Mouse (Mus musculus): ENCODE data around the gene Cdc20.

The Cdc20 gene

DNA sequence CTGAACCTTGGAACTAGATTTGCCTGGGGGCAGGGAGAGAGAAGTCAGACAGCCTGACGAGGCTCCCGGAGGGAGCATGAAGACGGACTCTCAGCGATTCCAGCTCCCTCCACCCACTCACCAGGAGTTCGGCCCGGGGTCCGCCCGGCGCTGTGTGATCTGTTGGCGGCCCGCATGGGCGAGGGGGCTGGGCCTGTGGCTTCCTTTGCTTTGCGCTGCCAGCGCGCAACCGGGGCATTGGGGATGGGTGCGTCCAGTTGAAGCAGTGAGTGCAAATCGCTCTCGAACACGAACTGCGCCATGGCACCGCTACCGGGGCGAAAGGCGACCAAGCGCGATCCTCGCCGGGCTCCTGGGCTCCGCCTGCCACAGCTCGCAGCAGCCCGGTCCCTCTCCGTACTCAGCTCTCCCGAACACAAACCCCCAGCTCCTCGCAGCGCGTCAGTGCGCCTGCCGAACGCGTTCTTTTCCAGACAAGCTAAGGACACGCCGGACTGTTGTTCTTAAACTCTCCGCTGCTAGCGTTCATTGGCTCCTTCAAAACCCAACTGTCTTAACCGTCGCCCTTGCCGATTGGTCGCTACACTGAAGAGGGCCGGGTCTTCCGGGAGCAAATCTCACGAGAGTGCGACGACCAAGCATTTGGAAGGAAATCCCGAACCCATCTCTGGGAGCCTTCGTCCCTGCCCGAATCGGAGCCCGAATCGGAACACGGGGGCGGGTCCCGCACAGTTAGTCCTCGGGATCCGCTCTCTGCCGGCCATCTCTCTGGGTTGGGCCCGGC lies at the start of gene Cdc20:
Cdc20 (minus strand) TSS at position 533 of the 784 bp plus-strand sequence.
- peak; percentile 86 for DNase-seq (ENCODE audit: low spot score)

DNA sequence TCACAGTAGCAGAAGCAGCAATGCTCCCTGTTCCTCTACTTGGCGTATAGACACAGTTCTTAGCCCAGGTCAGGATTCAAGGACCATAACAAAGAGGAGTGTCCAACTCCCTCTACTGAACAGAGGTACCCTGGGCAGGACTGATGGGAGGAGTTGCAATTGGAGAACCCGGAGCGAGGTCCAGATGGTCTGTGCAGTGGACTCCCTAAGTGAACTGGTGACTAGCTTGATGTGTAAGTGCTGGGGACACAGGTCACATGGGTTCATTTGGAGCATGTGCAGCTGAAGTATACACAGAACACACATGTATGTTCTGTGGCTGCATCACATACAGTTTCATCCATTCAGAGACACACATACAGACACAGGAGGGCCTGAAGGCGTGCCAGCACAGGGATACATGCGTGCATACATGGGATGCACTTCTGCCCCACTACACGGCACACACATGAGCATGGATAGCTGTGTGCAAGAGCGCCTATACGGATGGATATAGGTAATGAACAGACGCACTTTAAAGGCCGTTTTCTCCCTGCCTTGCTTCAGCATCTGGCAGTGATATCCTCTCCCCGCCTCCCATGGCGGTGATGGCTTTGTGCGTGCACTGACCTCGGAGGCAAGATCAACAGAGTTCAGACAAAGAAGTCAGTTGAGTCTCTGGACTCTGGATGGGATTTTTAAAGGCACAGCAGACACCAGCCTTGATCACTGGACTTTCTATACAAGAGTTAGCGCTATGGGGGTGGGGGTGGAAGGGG lies 39.8 kb upstream of the Cdc20 start:
- DNase-seq (ENCODE audit: low spot score): no peak

DNA sequence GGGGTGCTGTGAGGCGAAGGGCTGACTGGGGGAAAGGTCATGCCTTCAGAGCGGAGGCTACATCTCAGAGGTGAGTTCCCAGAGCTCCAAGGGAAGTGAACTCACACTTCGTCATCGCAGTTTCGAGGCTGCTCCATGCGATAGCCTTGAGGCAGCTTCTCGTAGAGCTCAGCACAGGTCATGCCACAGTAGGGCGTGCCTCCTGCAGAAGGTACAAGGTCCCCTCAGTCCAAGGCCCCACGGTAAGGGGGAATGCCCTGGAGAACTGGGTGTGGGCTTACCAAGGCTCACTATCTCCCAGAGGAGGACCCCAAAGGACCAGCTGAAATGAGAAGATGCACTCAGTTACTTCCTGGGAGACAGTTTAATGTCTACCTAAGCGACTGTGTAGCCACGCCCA lies 35.5 kb upstream of the Cdc20 start:
- no peak for DNase-seq (ENCODE audit: low spot score)

DNA sequence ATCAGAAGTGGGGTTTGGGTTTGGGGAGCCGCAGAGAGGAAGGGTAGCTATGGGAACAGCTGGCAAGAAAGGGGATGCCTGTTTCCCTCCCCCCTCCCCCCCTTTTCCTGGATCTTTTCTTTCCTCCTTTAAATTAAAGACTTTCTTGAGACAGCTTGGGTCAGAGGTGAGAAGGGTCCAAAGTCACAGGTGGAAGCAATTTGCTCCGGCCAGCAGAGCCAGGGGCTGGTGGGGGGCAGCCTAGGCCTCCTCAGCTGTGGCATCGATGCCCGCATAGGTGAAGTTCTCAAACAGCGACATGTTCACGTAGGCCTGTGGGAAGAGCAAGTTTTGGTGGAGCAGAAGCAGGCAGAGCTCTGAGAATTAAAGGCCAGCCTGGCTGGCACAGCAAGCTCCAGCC lies 34.1 kb upstream of the Cdc20 start:
- DNase-seq (ENCODE audit: low spot score): no peak

DNA sequence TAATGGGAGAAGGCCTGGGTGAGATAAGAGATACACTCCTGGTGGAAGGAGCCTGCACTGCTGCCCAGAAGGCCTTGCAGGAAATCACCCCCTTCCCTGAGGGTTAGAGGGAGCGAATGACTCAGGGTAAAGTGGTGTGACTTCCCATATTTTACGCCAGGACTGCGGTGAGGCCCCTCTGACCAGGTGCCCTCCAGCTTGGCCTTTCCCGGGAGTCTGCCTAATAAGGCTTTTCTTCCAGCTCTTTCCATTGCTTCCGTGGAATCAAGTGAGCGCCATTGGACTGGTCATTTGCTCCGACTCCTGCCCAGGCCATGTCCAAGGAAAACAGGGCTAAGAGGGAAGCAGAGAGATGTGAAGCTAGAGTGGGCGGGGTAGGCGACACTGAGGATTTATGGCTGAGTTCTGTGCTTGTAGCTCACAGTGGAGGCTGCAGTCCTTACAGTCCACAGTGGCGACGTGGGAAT lies 28.6 kb upstream of the Cdc20 start:
- DNase-seq (ENCODE audit: low spot score): no peak

DNA sequence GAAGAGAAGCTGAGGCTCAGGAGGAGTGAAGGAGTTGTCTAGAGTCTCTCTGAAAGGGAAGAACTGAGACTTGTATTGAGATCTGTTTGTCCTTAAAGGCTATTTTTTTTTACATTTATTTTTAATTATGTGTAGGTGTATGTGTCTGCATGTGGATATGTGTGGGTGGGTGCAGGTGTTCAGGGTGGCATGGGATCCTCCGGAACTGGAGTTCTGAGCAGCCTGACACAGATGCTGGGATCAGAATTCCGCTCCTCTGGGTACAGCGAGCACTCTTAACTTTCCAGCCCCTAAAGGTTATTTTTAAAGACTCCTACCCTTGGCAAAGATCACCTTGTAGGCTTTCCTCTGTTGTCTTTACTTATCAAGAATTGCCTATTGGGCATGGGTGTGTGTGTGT lies 27.8 kb upstream of the Cdc20 start:
- DNase-seq (ENCODE audit: low spot score): no peak

DNA sequence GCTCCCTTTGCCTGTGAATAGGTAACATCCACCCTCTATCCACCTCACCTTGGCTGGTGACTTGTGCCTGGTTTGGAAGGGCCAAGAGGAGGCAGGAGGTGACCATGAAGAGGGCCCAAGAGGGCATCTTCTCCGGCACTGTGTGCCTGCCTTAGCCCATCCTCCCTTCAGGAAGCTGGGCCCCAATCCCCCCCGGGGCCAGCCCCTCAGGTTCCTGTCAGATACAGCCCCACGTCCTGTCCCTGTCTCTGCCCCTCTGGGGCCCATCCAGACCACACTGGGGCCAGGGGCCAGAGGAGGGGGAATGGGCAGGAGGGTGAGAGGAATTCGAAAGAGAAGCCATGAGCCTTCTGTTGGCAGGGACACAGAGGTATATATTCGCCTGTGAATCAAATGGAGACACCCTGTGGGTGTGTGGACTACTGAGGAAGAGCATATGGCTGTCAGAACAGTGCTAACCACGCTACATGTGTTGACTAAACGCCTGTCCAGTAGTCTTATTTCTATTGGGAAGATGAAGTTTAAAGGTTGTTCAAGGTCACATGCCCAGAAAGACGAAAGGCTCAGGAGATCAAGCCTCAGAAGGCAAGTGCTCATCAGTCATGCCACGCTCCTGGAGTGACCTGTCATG lies 20.3 kb upstream of the Cdc20 start, which contains the start of gene Mpl:
Mpl (minus strand) TSS at position 169 of the 631 bp plus-strand sequence.
- DNase-seq (ENCODE audit: low spot score): no peak

DNA sequence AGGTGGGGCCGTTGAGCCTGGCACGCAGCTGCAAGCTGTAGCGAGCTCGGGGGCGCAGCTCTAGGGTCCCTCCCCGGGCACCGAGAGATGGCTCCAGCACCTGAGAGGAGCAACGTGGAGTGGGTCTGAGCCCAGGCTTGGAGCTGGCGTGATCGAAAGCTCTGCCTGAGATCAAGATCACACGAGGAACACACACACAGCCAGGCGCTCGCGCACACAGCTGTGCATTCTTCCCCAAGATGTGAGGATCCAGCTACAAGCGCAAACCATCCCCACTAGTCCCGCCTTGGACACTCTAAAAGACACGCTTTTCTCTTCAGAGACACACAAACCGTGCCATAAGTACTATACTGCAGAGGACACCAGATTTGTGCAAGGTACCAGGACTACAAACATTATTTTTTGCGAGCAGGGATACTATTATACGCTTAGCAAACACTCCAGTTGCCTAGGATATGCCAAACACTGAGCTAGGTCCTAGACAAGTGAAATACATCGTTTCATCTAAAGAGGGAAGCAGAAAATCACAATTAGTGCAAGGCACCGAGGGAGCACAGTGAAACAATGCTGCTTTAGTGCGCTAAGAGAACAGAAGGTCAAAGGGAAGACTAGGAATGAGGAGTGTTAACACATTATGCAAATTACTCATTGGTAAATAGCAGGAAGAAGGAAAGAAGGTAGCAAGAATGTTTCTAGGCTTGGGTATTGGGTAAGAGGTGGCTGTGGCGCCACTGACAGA lies 9.4 kb upstream of the Cdc20 start:
- no peak for DNase-seq (ENCODE audit: low spot score)

DNA sequence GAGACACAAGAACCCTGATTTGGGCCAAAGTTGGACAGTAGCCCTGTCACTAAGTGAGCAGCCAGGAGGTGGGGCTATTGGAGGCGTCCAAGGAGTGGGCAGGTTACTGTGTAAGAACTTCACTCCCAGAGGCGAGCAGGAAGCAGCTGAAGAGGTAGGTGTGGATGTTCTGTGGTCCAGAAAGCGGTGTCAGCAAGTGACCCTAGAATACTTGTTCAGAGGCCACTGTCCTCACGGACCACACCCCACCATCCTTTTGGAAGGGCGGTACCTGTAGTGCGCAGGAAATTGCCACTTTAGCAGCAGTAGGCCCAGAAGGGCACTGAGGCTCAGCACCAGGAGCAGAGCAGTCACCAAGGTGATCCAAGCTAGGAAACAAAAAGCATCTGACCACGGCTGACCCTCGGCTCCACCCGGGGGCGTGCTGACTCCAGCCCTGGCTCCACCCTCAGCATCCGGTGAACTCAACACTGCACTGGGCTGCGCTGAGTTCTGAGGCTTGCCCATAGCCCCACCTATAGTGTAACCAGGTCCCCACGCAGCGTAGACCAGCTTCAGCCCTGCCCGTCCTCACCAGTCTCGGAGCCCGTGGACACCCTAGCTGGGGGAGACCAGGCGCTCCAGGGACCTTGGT lies 8.7 kb upstream of the Cdc20 start:
- no peak for DNase-seq (ENCODE audit: low spot score)

DNA sequence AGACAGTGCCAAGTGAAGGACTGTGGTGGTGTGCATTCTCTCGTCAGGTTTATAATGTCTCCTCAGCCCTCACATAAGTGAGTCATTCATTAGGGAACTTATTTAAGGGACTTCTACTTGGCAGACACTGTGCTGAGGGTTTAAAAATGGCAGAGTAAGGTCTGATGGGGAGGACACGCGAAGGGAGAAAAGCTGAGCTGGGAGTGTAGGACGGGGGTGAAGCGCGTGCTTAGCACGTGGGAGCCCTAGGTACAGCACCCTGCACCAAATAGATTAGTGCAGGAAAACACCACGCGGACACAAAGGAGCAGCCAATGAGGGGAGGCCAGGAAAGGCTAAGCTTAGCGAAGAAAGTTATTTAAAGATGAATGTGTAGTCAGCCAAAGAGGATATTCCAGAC lies 7.9 kb upstream of the Cdc20 start:
- DNase-seq (ENCODE audit: low spot score): no peak

DNA sequence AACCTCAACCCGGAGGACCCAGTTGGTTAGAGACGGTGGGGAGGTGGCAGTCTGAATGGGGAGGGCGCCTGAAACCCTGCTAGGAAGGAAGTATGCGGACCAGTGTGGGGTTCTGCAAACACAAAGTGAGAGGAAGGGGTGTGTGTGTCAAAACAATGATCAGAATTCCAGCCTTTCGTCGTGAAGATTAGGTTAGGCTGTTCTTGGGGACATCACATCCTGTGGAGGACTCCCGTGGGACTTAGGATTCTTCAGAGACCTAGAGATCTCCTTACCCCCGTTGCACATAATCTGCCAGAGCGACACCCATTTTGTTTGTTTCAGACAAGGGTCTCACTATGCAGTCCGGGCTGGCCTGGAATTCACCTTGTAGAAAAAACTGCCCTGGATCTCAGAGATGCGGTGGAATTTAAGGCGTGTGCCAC lies 689 bp upstream of the Cdc20 start:
- DNase-seq (ENCODE audit: low spot score): peak; percentile 20

DNA sequence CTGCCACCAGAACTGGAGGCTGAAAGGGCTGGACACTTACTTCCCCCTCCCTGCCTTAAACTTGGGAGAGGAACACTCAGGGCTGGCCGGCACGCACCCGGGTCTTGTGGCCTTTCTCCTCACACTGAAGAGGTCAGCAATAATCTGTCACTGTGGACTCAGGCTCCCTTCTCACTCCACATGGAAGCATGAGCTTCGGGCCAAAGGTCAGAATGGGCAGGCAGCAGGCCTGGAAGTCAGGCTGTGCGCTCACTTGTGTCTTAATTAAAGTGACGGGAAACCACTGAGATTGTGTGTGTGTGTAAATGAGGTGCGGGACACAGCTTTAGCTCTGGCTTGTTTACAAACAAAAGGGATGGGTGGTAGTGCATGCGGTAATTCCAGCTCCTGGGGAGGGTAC lies 4.8 kb downstream of the Cdc20 start:
- no peak for DNase-seq (ENCODE audit: low spot score)

DNA sequence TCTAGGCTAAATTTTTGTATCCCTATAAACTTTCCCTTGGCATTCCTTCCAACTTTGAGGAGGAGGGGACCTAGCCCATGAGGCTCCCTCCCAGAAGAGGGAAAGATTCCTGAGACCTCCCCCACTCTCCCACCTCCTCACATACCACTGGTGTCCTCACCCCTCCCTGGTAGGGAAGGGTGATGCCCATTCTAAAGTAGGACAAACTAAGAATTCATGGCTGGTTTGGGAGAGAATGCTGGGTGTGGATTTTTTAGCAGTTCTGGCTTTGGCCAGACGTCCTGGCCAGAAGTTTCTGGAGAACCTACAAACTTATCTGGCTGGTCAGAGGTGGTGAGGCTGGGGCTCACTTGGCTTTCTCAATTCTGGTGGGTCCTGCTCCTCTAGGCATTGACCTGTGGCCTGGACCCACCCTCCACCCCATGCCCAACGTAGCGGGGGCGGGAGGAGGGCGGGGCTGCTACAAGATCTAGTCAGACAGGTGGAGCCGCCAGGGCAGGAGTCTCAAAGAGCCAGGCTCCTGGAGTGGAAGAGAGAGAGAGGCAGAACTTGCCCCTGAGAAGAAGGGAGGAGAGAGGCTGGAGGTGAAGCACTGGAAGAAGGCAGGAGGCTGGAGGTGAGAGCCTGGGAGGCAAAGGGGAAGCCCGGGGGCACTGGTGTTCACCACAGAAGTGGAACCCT lies 7.8 kb downstream of the Cdc20 start:
- peak; percentile 11 for DNase-seq (ENCODE audit: low spot score)

DNA sequence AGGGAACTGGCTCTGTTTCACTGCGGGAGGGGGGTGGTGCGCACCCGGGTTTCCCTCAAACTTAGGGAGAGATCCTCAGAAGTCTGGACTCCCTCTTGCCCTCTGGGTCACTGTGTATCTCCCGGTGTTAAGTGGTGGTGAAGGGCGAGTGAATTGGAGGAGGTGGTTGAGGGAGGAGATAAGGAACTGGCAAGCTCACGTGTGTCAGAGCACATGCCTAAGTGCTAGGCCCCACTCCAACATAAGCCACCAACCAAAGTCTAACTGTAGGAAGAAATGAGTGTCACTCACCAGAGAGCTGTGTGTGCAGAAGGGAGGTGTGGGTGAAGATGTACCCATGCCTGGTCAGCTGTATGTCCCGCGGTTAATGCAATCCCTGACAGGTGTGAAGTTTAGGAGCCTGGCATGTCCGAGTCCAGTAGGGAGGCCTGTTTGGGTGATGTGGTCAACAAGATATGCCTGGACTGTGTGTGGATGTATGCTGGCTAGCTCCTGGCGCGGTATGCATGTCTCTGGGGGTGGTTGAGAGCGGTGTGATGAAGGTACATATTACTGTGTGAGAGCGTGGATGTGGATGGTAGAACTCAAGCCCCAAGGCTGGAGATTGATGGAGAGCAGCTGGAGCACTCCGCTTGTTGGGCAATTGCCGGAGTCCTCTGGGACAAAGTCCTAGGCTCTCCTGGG lies 8.5 kb downstream of the Cdc20 start:
- peak; percentile 13 for DNase-seq (ENCODE audit: low spot score)

DNA sequence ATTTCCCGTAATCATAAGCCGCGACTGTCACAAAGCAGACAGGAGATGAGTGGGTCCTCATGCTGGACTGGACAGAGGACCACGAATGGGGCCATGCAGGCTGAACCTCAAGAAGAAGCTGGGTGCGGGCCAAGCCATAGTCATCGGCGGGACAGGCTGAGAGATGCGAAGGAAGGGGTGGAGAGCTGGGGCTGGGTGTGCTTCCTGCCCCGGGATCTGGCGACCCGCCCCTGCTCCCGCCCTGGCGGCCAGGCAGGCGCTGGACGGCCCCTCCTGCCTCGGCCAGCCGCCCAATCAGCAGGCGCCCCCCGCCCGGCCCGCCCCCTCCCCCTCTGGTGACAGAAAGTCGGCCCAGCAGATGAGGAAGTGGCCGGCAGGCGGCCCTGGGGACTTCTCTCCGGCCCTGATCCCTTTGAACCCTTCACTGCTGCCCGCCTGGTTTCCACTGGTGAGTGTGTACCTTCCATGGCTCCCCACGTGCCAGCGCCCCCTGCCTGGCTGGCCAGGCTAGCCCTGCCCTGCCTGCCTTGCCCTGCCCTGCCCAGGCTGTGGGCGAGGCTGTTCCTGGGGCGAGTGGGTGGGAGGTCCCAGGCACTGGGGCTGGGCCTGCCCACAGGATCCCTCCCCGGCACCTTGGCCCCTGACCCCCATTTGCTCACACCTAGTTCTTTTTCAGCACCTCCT lies 9.2 kb downstream of the Cdc20 start, which contains the start of gene Elovl1:
Elovl1 (plus strand) TSS at position 326 of the 684 bp plus-strand sequence.
- DNase-seq (ENCODE audit: low spot score): peak; percentile 82

DNA sequence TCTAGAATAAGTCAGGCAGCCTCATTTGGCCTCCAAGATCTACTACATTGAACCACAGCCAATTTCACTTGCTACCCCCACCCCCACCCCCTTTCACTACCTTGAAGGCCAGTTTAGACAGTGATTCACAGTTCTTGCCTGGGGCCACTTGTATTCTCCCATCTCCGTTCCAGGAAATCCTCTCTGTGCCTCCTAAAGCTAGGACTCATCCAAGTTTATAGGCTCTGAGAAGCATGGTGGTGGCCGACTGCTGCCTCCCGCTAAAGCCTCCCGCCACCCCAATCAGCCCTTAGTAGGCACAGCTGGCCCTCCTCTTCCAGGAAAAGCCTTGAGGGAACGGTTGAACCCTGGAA lies 9.8 kb downstream of the Cdc20 start:
- no peak for DNase-seq (ENCODE audit: low spot score)

DNA sequence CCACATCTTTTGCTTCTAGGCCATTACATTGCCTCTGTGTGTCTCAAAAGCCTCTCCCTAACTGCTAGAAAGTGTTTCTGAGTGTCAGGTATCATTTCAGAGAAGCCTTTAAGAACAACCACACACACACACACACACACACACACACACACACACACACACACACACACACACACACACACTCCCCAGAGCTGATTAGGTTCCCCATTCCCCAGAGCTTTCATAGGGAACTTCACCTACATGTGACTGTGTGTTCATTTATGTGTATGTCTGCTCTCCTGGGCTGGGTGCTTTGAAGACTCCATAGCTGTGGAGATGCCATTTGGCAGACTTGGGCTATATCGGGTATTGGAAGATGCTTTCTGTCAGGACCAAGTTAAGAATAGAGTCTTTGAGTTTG lies 11.8 kb downstream of the Cdc20 start:
- no peak for DNase-seq (ENCODE audit: low spot score)

DNA sequence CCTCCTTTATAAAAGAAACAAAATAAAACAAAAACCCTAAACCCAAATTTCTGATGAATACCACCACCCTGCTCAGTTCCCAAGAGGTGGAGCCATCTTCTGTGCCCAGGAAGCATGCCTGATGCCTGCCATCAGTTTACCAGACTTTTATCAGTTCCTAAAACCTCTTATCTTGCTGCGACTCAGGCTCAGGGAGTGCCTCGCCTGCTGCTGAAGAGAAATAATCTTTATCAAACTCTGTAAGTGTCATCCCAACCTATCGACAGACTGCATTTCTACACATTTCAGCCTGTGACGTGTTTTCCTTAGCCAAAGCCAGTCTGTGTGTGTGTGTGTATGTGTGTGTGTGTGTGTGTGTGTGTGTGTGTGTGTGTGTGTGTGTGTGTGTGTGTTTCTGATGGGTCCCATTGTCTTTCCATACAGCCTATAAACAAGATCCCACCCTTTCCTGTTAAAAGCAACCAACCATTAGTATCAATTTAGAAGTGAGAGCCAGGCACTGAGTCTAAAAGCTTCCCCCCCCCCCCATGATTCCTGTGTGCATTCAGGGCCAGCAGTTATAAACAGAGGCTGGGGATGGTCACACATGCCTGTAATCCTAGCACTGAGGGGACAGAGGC lies 12.5 kb downstream of the Cdc20 start:
- DNase-seq (ENCODE audit: low spot score): peak; percentile 23

DNA sequence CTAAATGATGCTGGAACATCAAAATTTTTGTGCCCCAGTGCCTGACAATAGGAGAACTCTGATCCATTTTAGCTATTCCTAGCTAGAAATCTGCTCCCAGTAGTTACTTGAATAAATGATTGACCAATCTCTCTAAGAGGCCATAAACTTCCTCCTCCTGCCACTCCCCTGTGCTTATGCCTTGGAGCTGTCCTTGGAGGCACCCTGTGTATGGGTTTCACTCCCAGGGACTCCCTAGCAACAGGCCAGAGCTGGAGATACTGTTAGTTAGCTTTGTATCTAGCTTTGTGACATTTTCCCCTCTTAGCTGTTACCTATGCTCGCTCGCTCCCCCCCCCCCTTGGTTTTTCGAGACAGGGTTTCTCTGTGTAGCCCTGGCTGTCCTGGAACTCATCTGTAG lies 15.8 kb downstream of the Cdc20 start:
- DNase-seq (ENCODE audit: low spot score): no peak
